Mouse (Mus musculus) liver, embryonic 12.5 days (tissue): ENCODE measurements at regions not wholly inside any gene's neighbourhood (a gene's known extent, or its start where the extent isn't known, plus 50 kb on each side); places are given as distances from the start of the nearest gene placed in this dataset.

Experiments
- ATAC-seq: fragments of 200-750 bp; cut with Nextera tagmentation; 2 replicates; pipeline ENCODE4 v1.8.0; 2017; ENCODE audit warnings: moderate number of reproducible peaks, mild to moderate bottlenecking, moderate library complexity
- H3K27ac ChIP-seq: fragments of 300-500 bp; sonication (generic); 2 replicates; pipeline ENCODE4 v1.5.1; 2016; ENCODE audit warnings: mild to moderate bottlenecking
- H3K27me3 ChIP-seq: fragments of 300-500 bp; sonication (generic); replicated peaks from 2 replicates; pipeline ENCODE4 v1.6.1; 2016; ENCODE audit warnings: mild to moderate bottlenecking, moderate library complexity
- H3K36me3 ChIP-seq: fragments of 300-500 bp; sonication (generic); 2 replicates; pipeline ENCODE4 v1.6.1; 2016; ENCODE audit warnings: mild to moderate bottlenecking, moderate library complexity
- H3K4me1 ChIP-seq: fragments of 300-500 bp; sonication (generic); 2 replicates; pipeline ENCODE4 v1.6.1; 2016
- H3K4me2 ChIP-seq: fragments of 300-500 bp; sonication (generic); 2 replicates; pipeline ENCODE4 v1.6.1; 2016; ENCODE audit warnings: mild to moderate bottlenecking, moderate library complexity
- H3K4me3 ChIP-seq: fragments of 300-500 bp; sonication (generic); 2 replicates; pipeline ENCODE4 v1.5.1; 2016; ENCODE audit warnings: mild to moderate bottlenecking, moderate library complexity
- H3K9ac ChIP-seq: fragments of 300-500 bp; sonication (generic); 2 replicates; pipeline ENCODE4 v1.6.1; 2016; ENCODE audit warnings: mild to moderate bottlenecking, moderate library complexity
- H3K9me3 ChIP-seq: fragments of 300-500 bp; sonication (generic); replicated peaks from 2 replicates; pipeline ENCODE4 v1.6.1; 2016; ENCODE audit warnings: mild to moderate bottlenecking, moderate library complexity
- WGBS: fragments of 180-500 bp; shearing (Covaris S2); methylation state at CpG from one replicate; pipeline ENCODE4 v1.1.7; 2016; ENCODE audit not compliant: insufficient replicate concordance; 5-methylcytosine and 5-hydroxymethylcytosine counted together

DNA sequence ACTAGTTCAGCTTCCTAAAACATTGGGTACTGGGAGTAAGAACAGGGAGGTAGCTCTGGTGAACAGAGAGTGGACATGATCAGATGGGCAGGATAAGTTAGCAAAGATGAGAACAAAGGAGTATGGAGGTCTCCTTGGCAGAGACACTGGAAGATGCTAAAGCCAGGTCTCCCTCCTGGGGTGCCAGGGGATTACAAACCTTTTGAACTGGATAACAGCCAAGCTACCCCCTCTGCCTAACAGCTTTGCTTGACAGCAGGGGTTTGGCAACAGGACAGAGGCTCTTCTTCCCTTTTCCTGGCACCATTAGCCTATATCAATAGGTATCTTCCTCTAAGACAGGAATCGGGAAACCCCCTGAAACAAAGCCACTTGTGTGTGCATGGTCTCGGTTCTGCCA, 183.2 kb upstream of the Ntf3 start:
- no peaks in the 10 kb centered on the region for H3K27me3 ChIP-seq
- H3K36me3 ChIP-seq, result no peaks in the 10 kb centered on the region
- no peak overlapping the region for H3K4me2 ChIP-seq
- no peak overlapping the region for H3K9ac ChIP-seq
- ATAC-seq, result no peak
- 21% methylated on average over 2 of the region's 2 CpGs for WGBS
- H3K27ac ChIP-seq, result no peak overlapping the region
- no peaks in the 10 kb centered on the region for H3K9me3 ChIP-seq
- no peak overlapping the region for H3K4me3 ChIP-seq
- H3K4me1 ChIP-seq, result no peaks in the 10 kb centered on the region

DNA sequence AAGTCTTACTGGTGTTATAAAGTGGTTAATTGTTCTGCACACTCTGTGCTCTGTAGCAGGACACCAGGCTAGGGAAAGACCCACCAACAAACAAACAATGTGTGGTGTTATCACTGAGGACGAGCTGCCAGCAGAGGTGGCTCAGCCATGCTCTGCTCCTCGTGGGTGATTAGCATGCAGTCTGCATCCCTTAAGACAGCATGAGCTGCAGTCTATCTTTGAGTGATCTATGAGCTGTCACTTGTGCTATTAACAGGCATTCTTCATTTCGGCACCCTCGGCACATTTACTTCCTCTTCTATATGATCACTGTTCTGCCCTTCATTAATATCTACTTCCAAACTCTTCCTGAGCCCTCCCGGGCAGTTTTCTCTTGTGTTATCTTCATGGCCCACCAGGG, 178.5 kb upstream of the Ntf3 start:
- Histone ChIP-seq H3K9me3 (no peaks in the 10 kb centered on the region), H3K4me3 (no peak overlapping the region), H3K9ac (no peak overlapping the region), H3K36me3 (no peaks in the 10 kb centered on the region), H3K27ac (no peak overlapping the region), H3K27me3 (no peaks in the 10 kb centered on the region), H3K4me1 (no peaks in the 10 kb centered on the region), H3K4me2 (no peak overlapping the region)
- no peak for ATAC-seq
- 33% methylated on average over 5 of the region's 5 CpGs for WGBS

DNA sequence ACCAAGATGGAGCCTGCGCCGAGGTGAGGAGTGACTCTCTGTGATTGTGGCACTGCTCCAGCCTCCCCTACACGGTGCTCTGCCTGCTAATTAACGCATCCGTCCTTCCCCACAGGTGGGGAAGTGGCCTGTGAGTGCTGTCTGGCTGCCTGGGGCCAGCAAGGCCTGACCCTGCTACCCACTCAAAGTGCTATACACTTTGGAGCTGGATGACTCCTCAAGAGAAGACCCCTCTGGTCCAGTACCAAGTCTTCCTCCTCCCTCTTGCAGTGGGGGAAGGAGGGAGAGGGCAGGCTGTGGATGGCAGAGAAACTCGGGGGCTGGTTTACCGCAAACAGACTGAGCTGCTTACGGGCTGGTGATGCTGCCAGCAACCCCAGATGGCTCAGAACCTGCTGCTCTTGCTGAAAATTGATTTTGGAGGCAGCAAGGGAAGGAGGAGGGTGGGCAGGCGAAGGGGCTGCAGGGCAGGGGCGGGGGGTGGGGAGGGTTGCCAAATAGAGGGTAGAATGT, 173.4 kb upstream of the Ntf3 start:
- Histone ChIP-seq H3K4me1 (no peaks in the 10 kb centered on the region), H3K27me3 (no peaks in the 10 kb centered on the region), H3K4me3 (no peak overlapping the region), H3K27ac (no peak overlapping the region), H3K9ac (no peak overlapping the region), H3K9me3 (no peaks in the 10 kb centered on the region), H3K4me2 (no peak overlapping the region), H3K36me3 (no peaks in the 10 kb centered on the region)
- WGBS, result 52% methylated on average over 10 of the region's 10 CpGs
- no peak for ATAC-seq

DNA sequence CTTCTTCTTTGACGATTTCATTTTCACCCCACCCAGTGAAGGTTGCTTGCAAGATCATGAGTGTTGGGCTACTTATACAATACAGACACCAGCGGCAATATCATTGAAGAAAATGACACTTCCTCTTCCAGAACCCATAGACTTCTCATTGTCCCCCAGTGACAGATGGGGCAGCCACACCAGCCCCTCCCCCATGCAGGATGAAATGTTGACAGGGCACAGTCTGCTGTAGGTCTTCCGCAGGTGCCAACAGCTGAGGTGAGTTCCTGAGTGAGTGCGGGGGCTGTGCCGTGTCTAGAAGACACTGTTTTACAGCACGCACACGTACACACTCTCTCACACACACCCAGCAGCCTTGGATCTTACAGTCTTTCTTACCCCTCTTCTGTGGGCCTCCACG, 171.0 kb upstream of the Ntf3 start:
- ATAC-seq, result no peak
- no peak overlapping the region for H3K27ac ChIP-seq

DNA sequence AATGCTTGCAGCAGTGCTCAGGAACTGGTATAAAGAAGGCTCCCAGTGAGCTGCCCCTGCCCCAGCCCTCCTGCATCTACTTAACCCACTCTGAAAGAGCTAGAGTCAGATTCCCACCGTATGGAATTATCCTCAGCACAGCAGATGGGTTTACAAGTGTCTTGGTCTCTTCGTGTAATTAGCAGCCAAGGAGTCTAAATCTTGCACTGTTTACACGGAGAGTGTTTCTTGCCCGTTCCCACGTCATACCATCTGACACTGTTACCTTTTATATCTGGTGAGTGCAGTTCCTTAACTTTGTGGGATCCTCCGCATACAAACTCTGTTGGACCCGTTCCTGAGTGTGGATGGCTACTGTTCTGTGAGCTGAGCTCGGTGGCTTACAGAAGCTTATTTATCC, 167.5 kb upstream of the Ntf3 start:
- Histone ChIP-seq H3K27me3 (no peaks in the 10 kb centered on the region), H3K4me3 (no peak overlapping the region), H3K9me3 (no peaks in the 10 kb centered on the region), H3K36me3 (no peaks in the 10 kb centered on the region), H3K27ac (no peak overlapping the region), H3K4me1 (no peaks in the 10 kb centered on the region), H3K9ac (no peak overlapping the region), H3K4me2 (no peak overlapping the region)
- WGBS, result 65% methylated on average over 8 of the region's 8 CpGs
- no peak for ATAC-seq

More for the DNA sequence above, 171.0 kb upstream of the Ntf3 start:
- H3K4me3 ChIP-seq, result no peak overlapping the region
- no peak overlapping the region for H3K4me2 ChIP-seq
- 71% methylated on average over 8 of the region's 8 CpGs for WGBS
- H3K4me1 ChIP-seq, result no peaks in the 10 kb centered on the region
- H3K9ac ChIP-seq, result no peak overlapping the region
- no peaks in the 10 kb centered on the region for H3K27me3 ChIP-seq
- H3K36me3 ChIP-seq, result no peaks in the 10 kb centered on the region
- H3K9me3 ChIP-seq, result no peaks in the 10 kb centered on the region

- WGBS, result 47% methylated on average over 2 of the region's 2 CpGs
Measured at GRCm38 (mm10) chr6:126327187-126327586, 160.5 kb upstream of the Ntf3 start.

DNA sequence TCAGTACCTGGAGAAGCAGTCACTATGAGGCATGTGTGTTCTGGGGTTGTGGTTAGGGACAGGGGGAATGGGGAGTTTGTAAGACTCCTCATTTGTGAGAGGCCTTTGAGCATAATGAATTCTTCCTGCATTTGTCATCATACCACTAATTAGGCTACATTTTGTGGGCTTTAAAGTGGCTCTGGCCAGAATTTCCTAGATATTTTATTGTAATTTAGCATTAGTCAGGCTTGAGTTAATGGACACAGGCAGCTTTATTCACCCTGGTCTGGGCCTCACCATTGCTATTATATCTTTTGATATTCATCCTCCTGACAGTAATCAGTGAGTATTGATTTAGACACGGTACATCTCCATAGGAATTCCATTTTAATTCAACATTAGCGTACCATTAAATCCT, 151.8 kb upstream of the Ntf3 start:
- ATAC-seq, result no peak
- no peaks in the 10 kb centered on the region for H3K36me3 ChIP-seq
- H3K27ac ChIP-seq, result no peak overlapping the region
- no peaks in the 10 kb centered on the region for H3K9me3 ChIP-seq
- H3K4me1 ChIP-seq, result no peaks in the 10 kb centered on the region
- no peak overlapping the region for H3K9ac ChIP-seq
- H3K4me2 ChIP-seq, result no peak overlapping the region
- H3K27me3 ChIP-seq, result no peaks in the 10 kb centered on the region
- H3K4me3 ChIP-seq, result no peak overlapping the region
- WGBS, result 74% methylated on average over 2 of the region's 2 CpGs

More at GRCm38 (mm10) chr6:126327187-126327586, 160.5 kb upstream of the Ntf3 start:
- H3K27ac ChIP-seq, result no peak overlapping the region
- no peak overlapping the region for H3K4me3 ChIP-seq
- no peaks in the 10 kb centered on the region for H3K9me3 ChIP-seq
- no peak for ATAC-seq
- no peaks in the 10 kb centered on the region for H3K36me3 ChIP-seq
- H3K4me2 ChIP-seq, result no peak overlapping the region
- H3K4me1 ChIP-seq, result no peaks in the 10 kb centered on the region
- H3K27me3 ChIP-seq, result no peaks in the 10 kb centered on the region
- H3K9ac ChIP-seq, result no peak overlapping the region

DNA sequence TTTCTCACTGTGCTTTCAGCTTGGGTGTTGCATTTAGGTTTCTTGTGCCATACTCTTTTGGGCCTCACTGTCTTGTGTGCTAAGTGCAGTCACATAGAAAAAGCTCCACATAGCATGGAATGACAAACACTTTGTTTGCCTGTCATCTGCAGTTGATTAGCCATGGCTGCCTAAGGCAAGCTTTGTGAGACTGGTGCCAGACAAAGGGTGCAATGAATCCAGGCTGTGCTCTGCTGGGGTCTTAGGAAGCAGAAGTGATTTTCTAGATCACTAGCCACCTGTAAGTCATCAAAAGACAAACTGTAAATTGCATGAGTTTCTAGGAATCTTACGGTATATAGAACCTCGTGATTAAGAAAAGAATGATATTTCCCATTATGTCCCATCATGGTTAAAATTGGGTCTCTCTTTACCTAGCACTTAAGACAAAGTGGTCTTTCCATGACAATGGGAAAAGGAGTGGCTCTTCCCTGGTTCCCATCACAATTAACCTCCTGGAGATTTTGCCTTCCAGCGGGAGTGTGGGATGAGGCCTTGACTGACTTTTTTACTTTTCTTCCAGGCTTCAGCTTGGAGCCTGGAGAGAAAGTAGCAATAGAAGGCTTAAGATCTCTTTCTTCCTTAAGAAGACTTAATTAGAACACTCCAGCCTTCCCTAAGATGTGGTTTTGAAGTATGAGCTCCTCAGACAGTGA, 144.2 kb upstream of the Ntf3 start:
- WGBS, result 69% methylated on average over 3 of the region's 3 CpGs
- no peaks in the 10 kb centered on the region for H3K4me1 ChIP-seq

DNA sequence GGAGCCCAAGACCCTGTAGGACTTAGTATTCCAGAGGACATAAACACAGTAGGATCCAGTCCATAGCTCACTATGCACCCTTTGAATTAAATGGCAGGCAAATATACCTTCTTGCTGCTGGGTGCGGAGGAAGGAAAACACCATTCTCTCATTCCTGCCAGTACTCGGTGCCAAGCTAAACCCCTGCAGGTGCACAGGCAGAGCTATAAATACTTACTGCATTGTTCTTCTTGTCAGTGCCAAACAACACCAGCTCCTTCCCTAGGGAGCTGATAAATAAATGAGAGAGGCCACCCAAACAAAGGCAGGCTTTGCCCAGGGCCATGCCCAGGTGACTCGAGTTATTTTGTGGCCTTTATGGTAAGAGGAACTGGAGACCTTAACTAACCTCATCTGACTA, 136.4 kb upstream of the Ntf3 start:
- 72% methylated on average over 3 of the region's 3 CpGs for WGBS
- no peak for ATAC-seq
- H3K27me3 ChIP-seq, result no peaks in the 10 kb centered on the region

More for the DNA sequence above, 144.2 kb upstream of the Ntf3 start:
- no peak overlapping the region for H3K27ac ChIP-seq
- H3K27me3 ChIP-seq, result no peaks in the 10 kb centered on the region
- ATAC-seq, result no peak
- no peak overlapping the region for H3K9ac ChIP-seq
- no peak overlapping the region for H3K4me3 ChIP-seq
- no peak overlapping the region for H3K4me2 ChIP-seq
- H3K36me3 ChIP-seq, result no peaks in the 10 kb centered on the region
- no peaks in the 10 kb centered on the region for H3K9me3 ChIP-seq

GRCm38 (mm10) chr6:126291581-126291980, 124.9 kb upstream of the Ntf3 start:
- no peaks in the 10 kb centered on the region for H3K27me3 ChIP-seq
- H3K9me3 ChIP-seq, result no peaks in the 10 kb centered on the region
- WGBS, result 62% methylated on average over 2 of the region's 2 CpGs
- no peak for ATAC-seq
- H3K4me2 ChIP-seq, result no peak overlapping the region
- no peaks in the 10 kb centered on the region for H3K36me3 ChIP-seq
- H3K4me3 ChIP-seq, result no peak overlapping the region
- H3K4me1 ChIP-seq, result no peaks in the 10 kb centered on the region
- H3K27ac ChIP-seq, result no peak overlapping the region
- no peak overlapping the region for H3K9ac ChIP-seq

More for the DNA sequence above, 136.4 kb upstream of the Ntf3 start:
- Histone ChIP-seq H3K9me3 (no peaks in the 10 kb centered on the region), H3K4me3 (no peak overlapping the region), H3K4me2 (no peak overlapping the region), H3K4me1 (no peaks in the 10 kb centered on the region), H3K27ac (no peak overlapping the region), H3K36me3 (no peaks in the 10 kb centered on the region), H3K9ac (no peak overlapping the region)

DNA sequence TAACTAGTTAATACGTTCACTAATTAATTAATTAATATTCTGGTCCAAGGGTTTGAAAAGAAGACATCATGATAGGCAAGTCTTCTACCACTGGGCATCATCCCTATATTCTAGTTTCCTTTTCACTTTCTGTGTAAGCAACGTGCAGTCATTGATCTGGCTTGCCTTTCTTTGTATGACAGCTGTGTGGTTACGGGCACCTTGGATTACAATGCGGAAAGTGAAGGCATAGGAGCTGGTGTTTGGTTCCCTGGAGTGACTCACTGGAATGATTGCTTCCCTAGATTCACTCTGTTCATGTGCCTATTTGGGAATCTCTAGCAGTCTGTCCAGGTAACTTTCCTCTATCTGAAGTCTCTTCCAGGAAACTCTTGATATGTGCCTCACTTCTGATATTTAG, 120.5 kb upstream of the Ntf3 start:
- no peak for ATAC-seq
- H3K4me2 ChIP-seq, result no peak overlapping the region
- H3K4me1 ChIP-seq, result no peaks in the 10 kb centered on the region
- H3K27ac ChIP-seq, result no peak overlapping the region
- no peaks in the 10 kb centered on the region for H3K9me3 ChIP-seq
- WGBS, result 66% methylated on average over 4 of the region's 4 CpGs
- no peaks in the 10 kb centered on the region for H3K36me3 ChIP-seq
- no peaks in the 10 kb centered on the region for H3K27me3 ChIP-seq
- no peak overlapping the region for H3K4me3 ChIP-seq
- no peak overlapping the region for H3K9ac ChIP-seq

DNA sequence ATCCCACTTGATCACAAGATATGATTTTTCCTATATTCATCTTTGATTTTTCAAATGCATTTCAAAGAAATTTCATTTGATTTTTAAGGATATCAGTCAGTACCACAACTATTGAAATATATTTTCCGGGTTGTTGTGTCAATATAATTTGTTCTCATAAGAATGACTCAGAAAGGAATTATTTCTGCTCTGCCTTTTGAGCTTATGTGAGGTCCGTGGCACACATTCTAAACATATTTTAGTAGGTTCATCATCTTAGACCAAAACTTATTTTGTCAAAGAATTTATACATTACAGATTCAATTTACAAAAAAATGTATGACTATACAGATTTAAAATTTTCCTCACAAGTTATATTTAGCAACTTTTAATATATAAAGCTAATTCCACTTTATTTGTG, 119.5 kb upstream of the Ntf3 start:
- ATAC-seq, result no peak
- Histone ChIP-seq H3K27me3 (no peaks in the 10 kb centered on the region), H3K36me3 (no peaks in the 10 kb centered on the region), H3K4me1 (no peaks in the 10 kb centered on the region), H3K27ac (no peak overlapping the region), H3K4me2 (no peak overlapping the region), H3K9me3 (no peaks in the 10 kb centered on the region), H3K9ac (no peak overlapping the region), H3K4me3 (no peak overlapping the region)
- 66% methylated on average over 2 of the region's 2 CpGs for WGBS

- no peaks in the 10 kb centered on the region for H3K4me1 ChIP-seq
- no peak overlapping the region for H3K9ac ChIP-seq
- H3K27me3 ChIP-seq, result no peaks in the 10 kb centered on the region
- WGBS, result 74% methylated on average over 7 of the region's 7 CpGs
- no peaks in the 10 kb centered on the region for H3K36me3 ChIP-seq
- H3K4me2 ChIP-seq, result no peak overlapping the region
- ATAC-seq, result no peak
- H3K4me3 ChIP-seq, result no peak overlapping the region
- no peak overlapping the region for H3K27ac ChIP-seq
- no peaks in the 10 kb centered on the region for H3K9me3 ChIP-seq
Measured at GRCm38 (mm10) chr6:126284409-126284808, 117.7 kb upstream of the Ntf3 start.
